Mouse (Mus musculus) R1 (cell line): Measurements from ENCODE around the gene S1pr1.

Experiments
- DNase-seq: peaks from one replicate; pipeline ENCODE4 v3.0.0-alpha.2; 2018; ENCODE audit warnings: low read depth, low spot score

S1pr1 gene

DNA sequence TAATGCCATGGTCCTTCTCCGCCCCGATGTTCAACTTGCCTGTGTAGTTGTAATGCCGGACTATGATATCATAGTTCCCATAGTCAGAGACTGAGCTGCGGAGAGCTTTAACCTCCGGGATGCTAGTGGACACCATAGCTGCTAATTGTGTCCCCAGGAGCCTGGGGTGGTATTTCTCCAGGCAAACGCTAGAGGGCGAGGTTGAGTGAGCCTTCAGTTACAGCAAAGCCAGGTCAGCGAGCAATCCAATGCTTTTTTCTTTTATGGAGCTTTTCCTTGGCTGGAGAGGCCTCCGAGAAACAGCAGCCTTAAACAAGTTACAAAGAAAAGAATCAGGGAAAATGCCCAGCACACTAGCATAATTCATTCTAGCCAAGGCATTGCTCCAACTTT, 2.1 kb downstream of the S1pr1 start:
- peak; percentile 72 for DNase-seq

DNA sequence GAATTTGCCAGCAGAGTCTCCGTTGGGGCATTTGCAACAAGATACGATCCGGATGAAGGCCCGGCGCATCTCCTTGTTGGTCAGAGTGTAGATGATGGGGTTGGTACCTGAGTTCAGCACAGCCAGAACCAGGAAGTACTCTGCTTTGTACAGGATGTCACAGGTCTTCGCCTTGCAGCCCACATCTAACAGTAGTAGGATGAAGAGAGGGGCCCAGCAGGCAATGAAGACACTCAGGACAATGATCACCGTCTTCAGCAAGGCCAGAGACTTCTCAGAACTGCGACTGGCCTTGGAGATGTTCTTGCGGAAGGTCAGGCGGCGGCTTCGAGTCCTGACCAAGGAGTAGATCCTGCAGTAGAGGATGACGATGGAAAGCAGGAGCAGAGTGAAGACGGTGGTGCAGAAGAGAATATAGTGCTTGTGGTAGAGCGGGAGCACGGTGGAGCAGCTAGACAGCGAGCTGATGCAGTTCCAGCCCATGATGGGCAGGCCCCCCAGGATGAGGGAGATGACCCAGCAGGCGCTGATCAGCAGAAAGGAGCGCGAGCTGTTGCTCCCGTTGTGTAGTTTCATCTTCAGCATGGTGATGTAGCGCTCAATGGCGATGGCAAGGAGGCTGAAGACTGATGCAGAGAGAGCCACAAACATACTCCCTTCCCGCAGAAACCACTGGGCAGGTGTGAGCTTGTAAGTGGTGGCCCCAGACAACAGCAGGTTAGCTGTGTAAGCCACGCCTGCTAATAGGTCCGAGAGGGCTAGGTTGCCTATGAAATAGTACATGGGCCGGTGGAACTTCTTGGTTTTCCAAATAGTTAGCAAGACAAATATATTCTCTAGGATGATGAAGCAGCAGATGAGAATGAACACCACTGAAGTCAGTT, 2.7 kb downstream of the S1pr1 start:
- peak; percentile 14 for DNase-seq

DNA sequence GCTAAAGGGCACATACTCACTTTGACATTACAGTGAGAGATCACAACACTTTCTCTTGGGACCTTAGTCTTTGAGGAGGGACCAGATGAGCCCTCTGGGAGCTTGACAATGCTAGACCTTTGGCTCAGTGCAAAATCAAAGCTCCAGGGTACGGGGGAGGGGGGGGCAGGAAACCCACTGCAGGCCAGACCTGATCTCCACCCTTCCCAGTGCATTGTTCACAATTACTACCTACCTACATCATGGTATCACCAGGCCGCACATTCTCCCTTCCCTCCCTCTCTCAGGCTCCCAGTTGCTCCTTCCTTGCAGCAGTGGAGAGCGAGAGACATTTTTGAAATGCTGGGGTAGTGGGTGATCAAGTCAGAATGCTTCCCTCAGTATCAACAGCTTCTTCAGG, 3.5 kb downstream of the S1pr1 start:
- no peak for DNase-seq

DNA sequence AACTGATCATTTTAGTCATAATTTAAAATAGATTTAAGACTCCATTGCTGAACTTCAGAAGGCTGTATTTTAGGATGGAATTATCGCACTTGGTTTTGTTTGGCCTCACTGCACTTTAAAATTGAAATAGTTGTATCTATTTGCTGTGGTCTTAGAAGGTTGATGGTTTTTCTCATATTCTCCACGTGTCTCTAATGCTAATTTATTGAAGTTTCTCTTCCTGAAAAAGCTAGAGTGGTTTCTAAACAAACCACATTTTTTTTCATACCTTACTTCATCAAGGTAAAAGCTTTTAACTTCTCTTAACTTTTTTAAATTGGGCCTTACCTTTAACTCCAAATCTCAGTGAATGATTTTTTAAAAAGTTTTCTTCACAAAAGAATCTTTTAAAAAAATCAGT, 4.8 kb downstream of the S1pr1 start:
- DNase-seq: no peak

DNA sequence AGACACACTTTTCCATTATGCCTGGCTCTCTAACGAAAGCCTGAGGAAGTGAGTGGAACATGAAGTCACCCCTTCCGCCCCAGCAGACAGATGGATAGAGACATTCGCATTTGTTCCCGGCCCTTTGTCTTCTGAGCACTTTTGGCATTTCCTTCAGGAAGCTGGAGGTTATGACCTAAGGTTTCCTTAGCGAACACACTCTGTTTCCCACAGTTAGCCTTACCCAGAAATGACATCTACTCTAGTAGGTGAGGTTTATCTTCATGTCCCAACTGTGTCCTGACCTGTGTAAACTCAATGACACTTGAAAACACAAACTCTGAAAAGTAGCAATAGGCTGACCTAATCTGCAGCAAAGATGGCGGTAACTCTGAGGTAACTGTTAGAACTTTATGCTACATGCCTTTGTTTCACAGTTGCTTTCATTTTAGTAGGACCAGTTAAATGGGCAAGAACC, 5.7 kb downstream of the S1pr1 start:
- DNase-seq: no peak

DNA sequence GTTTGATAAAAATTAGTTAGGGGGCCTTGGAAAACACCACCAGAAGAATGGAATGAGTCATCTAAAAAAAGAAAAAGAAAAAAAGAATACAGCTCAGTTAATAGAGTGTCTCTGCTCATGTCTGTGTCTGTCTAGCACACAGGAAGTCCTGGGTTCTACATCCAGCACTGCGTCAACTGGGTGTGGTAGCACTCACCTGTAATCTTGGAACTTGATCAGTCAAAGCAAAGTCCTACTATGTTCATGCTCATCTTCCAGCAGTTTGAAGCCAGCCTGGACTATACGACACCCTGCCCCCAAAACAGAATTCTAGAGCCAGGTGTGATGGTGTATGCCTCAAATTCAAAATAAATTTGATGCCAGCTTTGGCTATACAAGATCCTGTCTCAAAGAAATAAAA, 8.1 kb downstream of the S1pr1 start:
- DNase-seq: no peak

DNA sequence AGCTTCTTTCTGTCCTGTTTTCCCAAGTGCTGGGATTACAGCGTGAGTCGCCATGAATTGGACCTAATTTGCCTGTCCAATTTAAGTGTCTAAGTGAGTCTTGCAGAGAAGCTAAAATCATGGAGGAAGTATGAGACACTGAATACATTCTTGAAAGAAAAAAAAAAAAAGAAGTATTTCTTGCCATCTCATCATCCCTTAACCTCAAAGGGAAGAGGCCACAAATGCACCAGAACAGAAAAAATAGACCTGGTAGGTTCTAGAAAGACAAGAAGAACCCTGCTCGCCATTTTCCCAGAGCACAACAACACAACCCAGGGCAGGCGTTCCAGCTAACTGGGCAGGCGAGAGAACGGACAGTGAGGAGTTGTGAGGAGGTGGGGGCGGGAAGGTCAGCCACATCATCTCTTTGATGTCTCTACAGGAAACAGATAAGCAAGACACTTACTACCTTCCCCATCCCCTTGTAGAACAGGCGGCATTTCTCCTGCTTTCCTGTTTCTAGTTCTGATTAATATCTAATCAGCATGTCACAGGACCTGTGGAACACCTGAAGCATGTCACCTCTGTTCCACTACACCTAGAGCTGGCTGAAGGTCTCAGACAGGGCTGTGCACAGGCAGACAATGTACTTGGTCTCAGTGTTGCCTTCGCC, 10.5 kb downstream of the S1pr1 start:
- no peak for DNase-seq

DNA sequence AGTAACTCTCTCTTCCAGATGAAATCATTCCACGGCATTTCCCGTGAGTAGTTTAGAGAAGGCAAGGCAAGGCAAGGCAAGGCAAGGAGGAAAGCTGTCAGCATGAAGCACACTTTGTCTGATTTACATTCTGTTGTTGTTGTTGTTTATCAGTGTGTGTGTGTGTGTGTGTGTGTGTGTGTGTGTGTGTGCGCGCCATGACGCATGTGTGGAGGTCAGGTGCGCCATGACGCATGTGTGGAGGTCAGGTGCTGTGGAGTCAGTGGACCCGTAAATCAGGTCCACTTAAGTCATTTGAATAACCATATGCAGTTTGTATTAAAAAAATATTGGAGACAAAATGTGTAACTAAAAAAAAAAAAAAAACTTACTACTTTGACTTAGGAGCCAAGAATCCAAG, 11.2 kb downstream of the S1pr1 start:
- DNase-seq: no peak

DNA sequence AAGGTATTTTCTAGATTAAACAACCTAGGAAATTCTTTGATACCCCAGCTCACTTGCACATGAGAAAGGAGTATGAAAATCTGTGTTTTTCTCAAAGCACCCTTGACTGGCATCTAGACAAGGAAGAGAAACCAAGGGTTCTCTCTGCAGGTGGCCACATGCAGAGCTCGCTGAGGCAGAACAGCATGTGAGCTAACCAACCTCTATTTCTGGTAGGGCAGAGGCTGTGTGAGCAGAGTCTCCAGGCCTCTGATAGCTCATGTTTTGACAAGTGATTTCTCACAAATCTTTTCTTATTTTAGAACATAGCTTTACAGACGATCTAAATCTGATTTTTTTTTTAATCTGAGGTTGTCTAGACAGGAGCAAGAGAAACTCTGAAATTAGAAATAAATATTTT, 12.8 kb downstream of the S1pr1 start:
- DNase-seq: no peak

DNA sequence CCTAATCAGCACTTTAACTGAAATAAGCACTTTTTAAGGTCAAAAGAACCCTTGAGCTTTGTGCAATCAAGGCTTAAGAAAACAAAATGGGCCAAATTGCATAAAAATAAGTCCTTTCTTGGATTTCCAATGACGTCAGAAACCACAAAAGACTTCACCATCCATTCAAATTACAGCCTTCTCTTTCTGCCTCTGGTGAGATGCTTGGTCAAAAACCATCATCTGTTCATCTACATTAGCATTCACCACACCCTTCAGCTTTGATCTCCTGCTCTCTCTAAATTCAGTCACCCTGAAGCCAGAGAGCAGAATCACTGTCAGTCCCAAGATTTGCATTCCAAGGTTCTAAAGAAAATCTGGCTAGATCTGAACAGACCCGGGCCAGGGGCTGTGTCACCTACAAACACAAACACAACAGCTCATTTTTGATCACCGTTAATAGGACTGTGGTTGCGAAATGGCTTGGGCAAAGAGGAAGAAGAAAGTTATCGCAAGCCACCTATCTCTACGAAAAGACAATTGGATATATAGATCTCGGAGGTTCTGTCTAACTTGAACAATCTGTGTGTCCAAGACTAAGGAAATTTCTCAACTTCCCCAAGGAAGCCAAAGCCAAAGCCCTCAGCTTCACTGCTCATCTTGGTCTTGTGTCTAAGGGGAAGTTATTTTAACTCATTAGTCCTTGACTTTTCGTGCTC, 19.5 kb downstream of the S1pr1 start:
- DNase-seq: peak; percentile 50

DNA sequence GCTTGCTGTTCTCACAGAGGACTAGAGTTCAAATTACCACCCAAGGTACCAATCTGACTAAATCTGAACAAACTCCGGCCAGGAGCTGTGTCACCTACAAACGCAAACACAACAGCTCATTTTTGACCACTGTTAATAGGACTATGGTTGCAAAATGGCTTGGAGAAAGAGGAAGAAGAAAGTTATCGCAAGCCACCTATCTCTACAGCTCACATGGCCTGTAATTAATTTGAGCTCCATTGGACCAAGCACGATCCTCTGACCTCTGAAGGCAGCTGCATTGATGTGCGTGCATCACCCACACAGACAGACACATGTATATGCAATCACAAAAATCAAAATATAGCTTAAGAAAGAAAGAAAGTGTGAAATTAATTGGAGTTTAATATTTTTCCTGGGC, 20.7 kb downstream of the S1pr1 start:
- no peak for DNase-seq

DNA sequence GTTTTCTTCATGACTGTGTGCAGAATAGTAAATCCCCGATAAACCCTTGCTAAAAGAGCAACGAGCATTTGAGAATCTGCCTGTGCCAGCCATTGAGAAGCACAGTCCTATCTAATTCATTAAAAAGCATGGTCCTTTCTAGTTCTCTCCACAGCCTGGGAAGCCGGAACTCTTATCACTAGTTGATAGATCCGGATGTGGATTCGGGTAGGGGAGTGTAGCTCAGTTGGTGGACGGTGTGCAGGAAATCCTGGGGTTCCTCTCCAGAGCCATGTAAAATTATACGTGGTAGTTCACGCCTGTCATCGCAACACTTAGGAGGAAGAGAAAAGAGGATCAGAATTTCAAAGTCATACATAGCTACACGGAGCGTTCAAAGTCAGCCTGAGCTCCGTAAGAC, 21.5 kb downstream of the S1pr1 start:
- DNase-seq: no peak

DNA sequence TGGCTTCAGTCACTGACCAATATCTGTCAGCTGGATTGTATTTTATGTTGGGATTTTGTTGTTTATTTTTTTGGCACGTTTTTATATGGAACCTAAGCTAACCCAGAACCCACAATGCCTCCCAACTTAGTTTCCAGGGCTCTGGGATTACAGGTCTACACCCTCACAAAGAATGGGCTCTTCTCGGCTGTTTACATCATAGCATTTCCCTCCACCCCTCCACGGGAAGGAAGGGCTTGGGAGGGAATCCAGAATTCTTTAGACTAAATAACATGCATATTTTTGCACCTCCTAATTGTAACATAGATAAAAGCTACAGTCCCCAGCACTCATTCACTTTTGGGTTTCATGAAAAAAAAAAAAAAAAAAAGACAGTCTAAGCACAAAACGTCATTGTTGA, 22.0 kb downstream of the S1pr1 start:
- no peak for DNase-seq

DNA sequence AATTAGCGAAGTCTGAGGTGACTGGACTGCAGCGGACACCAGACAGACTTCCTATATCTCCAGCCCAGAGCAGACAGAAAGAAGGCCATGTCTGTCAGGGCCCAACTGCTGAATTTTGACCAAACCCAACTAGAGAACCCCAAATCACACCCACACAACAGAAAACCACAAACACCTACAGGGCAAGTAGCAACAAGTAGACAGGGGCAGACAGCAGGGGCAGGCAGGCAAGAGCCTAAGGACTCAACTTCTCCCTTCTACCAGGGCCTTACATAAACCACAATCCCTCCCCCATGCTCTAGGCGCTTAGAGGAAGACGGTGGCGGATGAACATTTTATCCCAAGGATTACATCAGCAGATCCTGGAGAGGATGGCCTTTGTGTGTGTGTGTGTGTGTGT, 22.5 kb downstream of the S1pr1 start:
- no peak for DNase-seq

DNA sequence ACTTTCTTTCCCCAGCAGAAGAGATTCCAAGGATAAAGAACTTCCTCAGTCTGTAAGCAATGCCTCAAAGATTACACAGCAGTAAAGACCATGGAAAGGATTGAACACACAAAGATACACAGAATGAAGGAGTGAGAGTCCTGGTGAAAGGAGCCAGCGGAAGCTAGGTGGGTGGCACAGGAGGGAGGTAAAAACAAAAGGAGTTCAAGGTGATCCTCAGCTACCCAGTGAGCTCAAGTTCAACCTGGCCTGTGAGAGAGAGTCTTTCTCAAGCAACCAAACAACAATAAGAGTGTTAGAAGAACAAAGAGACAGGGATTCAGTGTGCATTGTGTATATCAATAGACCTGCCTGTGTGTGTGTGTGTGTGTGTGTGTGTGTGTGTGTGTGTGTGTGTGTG, 25.0 kb downstream of the S1pr1 start:
- DNase-seq: peak; percentile 53

DNA sequence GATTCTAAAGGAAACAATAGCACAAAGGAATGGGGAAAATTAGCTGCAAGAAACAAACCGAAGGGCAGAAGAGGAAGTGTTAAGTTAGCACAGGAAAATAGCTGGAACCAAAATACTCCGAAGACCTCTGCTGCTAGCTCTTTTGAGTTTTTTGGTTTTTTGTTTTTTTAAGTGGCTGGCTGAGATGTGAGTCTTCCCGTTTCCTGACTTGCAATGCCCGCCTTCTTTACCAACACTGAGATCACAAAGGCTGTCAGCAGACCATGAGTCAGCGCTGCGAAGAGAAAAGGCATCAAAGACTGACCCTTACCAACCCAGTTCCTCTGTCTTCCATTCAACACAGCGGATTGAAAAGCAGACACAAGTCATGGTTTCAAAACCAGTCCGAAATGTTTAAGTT, 25.5 kb downstream of the S1pr1 start:
- peak; percentile 26 for DNase-seq

DNA sequence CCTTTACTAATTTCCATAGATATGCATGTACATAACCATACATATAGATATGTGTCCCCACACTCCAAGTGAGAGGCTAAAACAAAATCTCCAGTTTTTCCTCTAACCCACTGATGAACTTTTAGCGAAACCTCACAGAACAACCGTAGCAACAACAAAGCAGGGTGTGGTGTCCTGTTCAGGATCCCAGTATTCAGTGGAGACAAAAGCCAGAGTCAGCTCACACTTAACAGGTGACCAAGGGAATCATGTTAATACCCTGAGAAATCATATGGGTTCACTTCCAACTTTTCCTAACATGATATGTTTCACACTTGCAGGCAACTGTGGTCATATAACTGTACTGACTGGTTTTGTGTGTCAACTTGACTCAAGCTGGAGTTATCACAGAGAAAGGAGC, 27.1 kb downstream of the S1pr1 start:
- DNase-seq: no peak

DNA sequence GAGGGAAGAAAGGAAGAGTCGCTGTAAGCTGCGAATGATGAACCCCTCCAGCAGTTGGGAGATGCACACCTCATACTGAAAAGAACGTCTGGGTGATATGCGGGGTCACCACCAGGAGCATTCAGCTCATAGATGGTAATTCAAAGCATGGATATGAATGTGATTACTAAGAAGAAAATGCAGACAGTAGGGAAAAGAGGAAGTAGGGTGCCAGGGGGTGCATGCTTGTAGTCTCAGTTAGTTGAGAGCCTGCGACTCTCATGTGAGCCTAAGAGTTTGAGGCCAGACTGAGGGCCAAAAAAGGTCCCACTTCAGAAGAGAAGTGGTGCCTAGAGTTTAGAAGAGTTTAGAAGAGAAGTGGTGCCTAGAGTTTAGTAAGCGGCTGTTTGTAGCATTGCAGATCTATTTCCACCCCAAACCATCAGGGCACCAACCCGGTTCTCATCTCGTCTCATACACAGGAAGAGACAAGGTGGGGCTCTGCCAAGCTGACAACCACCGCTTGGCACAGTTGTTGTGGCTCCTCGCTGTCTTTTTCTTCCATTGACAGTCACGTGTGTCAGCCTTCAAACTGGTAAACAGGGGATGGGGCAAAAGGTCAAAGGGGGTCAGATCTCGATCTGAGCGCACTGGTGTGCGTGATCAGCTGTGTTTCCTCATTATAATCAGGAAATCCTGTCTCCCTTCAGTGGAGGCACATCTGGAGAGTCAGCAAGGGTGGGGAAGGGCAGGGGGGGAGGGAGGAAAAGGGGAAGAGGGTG, 32.4 kb downstream of the S1pr1 start:
- no peak for DNase-seq

DNA sequence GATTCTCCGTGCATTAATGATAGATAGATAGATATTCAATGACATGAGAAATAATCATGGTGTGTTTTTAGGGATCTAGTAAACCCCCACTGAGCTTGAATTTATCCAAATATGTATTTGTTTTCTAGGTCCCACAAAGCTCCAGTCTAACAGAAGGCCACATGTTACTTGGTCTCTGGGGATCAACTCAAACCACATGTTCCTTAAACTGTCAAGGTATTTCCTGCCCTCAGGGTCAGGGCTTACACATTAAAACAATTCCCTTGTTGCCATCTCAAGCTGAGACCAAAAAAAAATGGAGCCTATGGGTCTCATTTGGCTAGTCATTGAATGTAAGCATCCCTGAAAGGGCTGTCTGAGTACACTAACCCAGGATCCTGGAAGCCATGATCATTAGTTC, 33.7 kb downstream of the S1pr1 start:
- DNase-seq: no peak

DNA sequence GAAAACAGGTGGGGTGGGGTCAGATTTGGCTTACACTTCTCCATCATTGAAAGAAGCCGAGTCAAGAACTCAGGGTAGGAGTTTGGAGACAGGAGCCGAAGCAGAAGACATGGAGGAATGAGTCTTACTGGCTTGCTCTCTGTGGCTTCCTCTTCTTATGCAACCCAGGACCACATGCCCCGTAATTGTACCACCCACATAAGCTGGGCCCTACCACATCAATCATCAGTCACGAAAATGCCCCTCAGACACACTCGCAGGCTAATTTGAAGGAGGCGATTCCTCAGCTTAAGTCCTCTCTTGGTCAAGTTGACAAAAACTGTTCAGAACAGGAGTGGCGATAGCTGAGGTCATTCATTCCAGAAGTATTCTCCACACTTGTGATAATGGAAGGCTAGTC, 35.9 kb downstream of the S1pr1 start:
- no peak for DNase-seq

DNA sequence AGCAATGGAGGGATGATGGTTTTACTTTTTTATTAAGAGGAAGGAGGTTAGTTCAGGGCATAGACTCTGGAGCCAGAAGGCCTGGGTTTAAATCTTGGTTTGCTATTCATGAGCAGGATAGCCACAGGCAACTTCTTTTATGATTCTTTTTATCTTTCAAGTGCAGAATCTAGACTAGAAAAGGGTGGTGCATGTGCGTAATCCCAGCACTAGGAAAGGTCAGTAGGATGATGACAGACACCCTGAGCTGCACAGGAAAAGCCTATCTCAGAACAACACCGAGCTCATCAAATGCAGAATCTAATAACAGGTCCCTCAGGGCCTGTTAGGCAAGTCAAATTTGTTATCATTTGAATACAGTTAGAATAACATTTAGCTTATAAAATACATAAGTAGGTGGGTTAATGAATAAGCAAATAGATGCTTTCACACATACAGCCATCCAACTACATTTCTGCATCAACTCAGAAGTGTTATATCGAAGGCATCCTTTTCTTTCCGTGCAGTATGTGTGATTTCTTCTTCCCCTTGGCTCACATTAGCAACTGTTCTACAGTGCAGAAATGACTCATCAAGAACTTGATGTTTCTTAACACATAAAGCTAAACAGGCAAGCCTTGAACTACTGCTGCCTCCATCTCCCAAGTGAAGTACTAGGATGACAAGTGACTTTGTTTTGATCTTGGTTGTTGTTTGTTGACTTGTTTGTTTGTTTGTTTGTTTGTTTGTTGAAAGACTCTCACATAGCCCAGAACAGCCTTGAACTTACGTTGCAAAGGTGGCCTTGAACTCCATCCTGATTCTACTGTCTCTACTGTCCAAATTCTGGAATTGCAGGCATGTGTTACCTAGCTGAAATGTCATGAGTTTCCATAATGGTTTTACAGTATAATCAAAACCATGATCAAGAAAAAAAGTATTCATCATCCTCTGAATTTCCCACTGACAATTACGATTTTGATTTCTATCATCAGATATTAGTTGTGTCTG, 39.0 kb downstream of the S1pr1 start:
- DNase-seq: no peak
